Mouse (Mus musculus) granulocyte monocyte progenitor cell, adult 5-6 weeks (primary cell): ENCODE results near the gene Stx8. TPM values are rescaled to one million over a fixed set of nuclear protein-coding genes. Genes with fewer than 3 reads are reported as not detected.
A peak's percentile ranks its signal among the peaks of the same experiment; 100 is the strongest.

Experiments
- ATAC-seq: replicated peaks from 2 replicates; pipeline ENCODE4 v1.8.0; 2016; ENCODE audit warnings: mild to moderate bottlenecking, moderate TSS enrichment, inconsistent platforms; ENCODE audit not compliant: poor library complexity, severe bottlenecking
- total RNA-seq, 2 experiments: library from RNA; stranded (forward) in 1 of 2; stranded (reverse) in 1 of 2; fragments of 200-712, 200-1000 nt in 1 of 2; fragments of >200 nt in 1 of 2; fragmentation: Nextera tagmentation in 1 of 2; gene quantifications; 2 replicates each; pipeline ENCODE4 v1.2.3; 2014 to 2017

Stx8 gene
- total RNA-seq (2014; fragmentation: Nextera tagmentation) (28.4 and 51.5 TPM in 2 replicates), total RNA-seq (2017) (25.2 and 28.6 TPM in 2 replicates)

DNA sequence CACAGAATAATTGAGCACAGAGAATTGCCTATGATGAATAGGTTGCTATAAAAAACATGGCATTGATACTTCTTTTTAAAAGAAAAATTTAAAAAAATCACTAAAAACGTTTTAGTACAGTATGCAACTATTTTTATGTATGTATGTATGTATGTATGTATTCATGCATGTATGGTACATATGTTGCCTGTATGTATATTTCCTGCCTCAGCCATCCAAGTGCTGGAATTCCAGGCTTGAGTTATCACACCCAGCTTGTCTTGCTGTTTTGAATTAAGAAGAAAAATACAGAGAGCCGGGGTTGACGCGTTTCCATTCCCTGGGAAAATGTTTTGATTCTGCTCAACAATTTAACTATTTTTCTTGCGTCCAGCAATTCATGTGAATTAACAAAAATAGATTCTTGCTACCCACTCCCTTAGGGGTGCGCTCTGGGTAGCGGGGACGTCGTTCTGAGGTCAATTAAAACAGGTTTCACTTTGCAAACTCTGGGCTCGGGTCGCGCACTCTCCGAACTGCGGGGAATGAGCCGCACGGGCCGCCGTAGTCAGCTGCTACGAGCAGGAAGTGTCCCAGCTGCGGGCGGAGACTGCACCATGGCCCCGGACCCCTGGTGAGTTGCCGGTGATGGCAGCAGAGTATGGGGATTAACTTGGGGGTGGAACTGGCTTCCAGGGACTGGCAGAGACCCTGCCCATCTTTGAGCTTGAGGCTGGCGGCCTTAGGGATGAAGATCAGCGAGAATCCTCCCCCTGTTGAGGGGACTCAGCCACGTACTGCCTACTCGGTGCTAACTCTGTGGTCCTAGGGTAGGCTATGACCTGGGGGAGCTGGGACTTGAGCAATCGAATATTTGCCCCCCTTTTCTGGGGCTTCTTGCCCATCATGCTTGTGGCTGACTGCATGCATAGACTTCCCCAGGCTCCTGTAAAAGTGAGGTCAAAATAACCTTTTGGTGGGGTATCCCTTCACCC lies at the start of gene Stx8:
Stx8 (plus strand) TSS at position 289 of the 974 bp plus-strand sequence.
- peak; percentile 95 for ATAC-seq

DNA sequence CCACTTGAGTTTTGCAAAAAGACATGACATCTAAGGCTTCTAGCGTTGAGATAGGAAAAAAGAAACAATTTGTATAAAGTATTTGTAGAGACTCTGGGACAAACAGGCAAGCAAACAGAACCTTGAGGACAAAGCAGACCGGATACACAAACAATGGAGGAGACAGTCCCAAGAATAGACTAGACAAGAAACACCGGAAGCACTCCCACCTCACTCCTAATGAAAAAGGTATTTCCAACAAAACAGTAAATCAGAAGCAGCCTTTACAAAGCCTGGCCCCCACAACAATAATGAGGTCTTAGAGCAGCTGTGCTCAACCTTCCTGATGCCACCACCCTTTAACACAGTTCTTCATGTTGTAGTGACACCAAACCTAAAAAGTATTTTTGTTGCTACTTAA lies 48.9 kb upstream of the Stx8 start:
- ATAC-seq = no peak

DNA sequence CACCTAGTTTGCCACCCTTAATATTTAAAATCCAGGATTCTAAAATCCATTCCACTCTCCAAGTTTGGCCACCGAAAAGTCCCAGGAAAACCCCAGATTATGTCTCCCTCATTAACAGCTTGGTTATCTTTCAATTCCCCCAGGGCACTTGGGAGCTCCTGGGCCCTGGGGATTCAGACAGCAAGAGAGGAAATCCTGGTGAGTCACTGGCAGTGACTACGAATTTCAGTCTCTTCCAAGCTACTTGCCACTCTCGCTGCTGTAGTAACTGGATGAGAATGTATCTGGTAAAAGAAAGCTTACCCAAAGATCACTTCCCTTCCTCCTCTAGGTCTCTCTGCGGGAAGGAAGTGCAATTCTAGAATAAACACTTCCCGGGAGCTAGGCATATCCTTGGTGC lies 46.4 kb upstream of the Stx8 start:
- no peak for ATAC-seq

DNA sequence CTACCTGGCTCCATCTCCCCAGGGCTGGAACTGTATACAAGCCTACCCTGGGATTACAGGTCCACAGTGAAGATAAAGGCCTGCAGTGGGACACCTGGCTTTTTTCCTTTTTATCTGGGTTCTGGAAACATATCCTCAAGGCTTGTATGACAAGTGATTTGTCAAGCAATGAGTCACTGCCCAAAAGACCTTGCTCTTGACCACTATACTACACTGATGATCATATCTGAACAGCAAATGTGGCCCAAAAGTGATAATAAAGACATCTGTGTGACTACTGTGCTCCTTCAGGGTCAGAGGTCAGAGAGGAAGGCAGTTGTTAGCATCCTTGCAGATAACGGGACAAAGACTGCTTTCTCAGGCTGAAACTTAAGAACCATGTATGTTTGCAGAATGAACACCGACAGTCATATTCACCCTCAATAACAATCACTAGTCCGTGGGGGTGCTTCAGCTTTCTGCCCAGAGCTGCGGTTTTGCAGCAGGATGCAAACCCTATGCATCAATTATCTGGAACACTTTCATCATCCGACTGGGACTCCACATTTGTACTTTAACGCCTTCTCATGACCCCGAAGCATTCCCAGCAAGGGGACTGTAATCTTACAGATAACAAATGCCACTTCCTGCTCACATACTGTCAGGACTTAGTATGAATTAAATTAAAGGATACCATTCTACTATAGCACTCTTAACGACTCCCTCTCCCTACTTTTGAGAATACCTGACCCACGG lies 45.6 kb upstream of the Stx8 start:
- no peak for ATAC-seq

DNA sequence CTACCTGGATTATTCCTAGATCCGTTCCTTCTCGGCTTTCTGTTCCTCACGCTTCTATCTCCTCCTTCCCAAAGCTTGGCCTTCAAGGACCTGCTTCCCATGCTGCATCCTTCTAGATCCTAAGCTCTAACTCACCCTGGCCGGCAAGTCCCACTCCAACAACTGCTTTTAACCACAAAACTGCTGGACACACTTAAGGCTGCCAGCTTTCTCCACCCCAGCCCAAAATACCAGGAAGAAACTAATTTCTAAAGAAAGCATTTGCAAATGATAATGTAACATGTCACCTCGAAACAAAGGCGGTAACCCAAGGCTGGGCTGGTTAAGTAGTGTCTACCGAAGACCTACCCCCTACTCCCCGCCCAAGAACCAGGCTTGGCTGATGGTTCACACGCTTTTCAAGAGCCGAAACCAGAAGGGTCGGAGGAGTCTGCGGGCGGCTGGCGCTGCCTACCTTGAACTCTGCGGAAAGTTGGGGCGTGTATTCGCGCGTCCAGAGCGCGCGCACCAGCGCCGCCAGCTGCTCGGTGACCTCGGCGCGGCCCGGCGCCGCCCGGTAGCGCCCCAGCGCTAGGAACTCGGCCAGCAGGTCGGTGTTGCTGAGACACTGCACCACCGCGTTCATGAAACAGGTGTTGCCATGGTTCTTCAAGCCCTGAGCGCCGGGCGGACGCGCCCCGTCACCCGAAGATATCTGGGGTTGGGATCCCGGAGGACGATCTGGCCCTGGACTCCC lies 44.7 kb upstream of the Stx8 start:
- peak; percentile 33 for ATAC-seq

DNA sequence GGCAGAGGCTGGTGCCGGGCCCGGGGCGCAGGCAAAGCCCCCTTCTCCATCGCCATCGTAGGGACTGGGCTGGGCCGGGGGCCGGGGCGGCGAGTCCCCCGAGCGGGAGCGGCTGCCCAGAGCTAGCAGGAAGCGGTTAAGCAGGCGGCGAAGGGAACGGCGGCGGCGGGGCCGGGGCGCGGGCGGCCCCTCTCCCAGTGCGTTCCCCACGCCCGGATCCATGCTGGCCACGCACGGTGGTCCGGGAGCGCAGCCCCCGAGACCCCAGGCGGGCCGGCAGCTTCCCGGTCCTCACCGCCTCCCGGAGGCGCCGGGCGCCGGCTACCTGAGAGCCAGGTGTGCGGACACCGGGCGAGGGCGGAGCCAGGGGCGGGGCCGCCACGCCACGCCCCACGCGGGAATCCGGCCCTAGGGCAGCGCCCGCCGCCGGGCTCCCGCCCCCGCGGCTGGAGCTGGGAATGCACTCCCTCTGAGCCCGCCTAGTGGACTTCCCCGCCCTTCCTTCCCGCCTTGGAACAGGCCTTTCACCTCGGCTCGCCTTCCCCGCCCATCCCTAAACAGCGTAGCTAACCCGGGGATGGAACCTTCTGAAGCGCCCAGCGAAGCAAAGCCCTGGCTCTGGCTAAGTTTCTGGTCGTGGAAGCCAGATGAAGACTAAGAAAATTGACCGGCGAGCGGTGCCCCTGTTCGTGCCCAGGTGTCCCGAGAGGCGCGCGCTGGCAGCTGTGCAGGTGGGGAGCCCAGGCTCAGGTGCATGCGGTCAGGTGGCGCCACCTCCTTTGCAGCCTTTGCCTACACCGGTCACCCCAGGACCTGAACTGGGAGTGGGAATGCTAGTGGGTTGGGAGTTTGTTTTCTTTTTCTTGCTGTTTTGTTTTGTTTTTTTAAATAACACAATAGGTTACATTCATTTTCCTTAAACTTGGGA lies 43.9 kb upstream of the Stx8 start, which contains the start of gene Usp43:
Usp43 (minus strand) TSS at position 327 of the 928 bp plus-strand sequence.
- peak; percentile 60 for ATAC-seq

DNA sequence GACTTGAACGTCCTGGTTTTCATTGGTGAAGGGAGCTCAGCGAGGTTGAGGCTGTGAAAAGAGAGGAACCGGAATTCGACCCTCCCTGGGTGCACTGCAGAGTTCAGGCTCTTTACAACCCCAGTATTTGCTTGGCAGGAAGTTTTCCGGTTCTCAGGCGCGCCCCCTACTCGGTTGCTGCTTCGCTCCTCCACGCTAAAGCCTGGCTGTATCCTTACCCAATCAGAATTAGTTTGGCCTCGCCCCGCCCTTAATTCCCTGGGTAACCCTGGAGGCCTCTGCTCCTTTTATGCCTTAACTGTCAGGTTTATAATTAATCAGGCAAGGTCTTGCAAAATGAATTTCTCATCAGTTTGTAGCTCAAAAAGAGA lies 43.3 kb upstream of the Stx8 start:
- ATAC-seq = peak; percentile 82

DNA sequence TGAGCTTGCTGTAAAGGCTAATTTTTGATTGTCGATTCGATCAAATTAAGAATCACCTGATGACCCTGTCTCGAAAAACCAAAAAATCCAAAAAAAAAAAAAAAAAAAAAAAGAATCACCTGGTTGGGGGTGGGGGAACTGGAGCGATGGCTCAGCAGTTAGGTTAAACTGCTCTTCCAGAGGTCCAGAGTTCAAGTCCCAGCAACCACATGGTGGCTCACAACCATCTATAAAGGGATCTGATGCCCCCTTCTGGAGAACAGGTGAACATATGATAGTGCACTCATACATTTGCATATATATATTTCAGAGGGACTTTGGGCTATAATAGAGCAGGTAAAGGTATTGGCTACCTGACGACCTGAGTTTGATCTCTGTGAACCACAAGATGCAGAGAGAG lies 42.3 kb upstream of the Stx8 start:
- no peak for ATAC-seq

DNA sequence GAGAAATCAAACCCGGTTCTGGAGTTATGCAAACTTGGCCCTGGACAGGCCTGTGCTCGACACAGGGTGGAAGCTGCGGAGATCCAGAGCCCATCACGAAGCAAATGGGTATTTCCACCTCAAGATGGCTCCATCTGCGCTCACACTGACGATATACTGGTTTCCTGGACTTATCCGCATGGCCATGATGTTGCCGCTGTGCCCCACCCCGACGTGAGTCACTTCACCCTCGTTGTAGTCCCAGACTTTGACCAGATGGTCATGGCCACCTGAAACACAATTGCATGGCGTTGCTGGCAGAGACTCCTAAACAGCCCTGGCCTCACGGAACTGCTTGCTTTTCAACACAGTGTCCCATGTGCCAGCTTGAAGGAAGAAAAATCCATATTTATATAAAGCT lies 41.0 kb upstream of the Stx8 start:
- no peak for ATAC-seq

DNA sequence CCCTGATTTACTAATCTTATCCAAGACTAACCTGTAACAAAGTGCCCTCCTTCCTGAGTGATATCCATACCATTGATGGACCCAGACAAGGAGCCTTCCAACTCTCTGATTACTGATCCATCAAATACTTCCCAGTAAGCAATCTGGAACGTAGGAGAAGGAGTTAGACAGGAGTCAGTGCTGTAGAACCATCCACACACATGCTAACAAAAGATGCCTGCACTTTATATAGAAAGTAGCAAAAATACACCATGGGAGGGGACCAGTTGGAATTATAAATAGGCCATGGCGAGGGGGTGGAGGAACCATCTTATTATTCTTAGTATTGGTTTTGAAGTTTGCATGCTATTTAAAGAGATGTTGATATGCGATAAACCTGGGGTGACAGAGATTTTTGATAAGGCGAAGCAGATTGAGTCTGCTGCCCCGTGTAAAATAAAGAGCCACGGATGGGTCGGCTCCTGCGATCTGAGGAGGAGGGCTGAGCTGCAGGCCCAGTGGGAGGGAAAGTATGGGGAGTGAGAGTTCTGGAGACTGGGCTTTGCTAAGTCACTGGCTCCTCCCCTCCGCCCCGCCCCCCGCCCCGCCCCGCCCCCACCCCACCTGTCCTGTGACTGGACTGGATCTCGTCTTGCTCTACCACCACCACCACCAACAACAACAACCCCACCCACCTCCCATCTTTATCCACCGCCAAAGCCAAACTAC lies 39.5 kb upstream of the Stx8 start:
- no peak for ATAC-seq

DNA sequence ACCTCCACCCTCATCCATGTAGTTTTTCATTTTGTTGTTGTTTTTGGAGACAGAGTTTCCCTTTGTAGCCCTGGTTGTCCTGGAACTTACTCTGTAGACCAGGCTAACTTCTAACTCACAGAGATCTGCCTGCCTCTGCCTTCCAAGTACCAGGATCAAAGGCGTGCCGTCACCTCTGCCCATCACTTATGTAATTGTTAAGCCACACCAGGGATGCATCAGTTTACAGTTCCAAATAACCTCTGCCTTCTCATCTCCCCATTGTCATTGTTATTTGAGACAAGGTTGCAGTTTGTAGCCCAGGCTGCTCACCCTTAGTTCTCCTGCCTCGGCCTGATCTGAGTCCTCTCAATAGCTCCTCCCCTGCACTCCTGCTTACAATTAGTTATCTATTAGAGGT lies 33.8 kb upstream of the Stx8 start:
- ATAC-seq = no peak

DNA sequence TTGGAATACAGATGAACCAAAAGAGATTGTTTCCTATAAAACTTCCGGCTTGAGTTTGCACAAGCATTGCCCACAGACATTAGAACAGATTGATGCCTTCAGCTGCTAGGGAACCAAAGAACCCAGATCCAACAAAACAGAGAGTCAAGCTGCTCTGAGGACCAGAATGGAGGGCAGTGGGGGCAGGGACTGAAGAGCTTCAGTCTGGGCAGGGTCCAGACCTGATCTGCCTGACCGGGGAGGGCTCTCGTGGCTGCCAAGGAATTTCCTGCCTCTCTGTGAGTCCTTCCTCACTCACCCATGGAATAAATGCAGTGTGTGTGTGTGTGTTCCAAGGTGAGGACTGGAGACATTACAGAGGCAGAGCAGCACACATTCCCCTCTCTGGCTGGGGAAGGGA lies 17.8 kb upstream of the Stx8 start:
- ATAC-seq = no peak

DNA sequence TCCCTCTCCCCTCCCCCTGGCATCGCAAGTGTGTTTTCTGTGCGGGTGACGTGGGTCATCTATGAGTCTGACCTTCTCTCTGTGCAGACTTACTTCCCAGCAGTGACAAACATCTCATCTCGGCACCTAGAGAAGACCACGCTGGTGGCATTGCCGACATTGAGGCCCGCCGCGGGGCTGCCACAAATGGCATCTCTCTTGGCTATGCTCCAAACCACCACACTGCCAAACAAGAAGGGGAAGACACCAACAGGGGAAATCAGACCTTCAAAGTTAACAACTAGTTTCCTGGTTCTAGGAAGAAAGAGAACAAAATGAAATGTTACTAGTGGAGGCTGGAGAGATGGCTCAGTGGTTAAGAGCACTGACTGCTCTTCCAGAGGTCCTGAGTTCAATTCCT lies 16.5 kb upstream of the Stx8 start:
- ATAC-seq = no peak

DNA sequence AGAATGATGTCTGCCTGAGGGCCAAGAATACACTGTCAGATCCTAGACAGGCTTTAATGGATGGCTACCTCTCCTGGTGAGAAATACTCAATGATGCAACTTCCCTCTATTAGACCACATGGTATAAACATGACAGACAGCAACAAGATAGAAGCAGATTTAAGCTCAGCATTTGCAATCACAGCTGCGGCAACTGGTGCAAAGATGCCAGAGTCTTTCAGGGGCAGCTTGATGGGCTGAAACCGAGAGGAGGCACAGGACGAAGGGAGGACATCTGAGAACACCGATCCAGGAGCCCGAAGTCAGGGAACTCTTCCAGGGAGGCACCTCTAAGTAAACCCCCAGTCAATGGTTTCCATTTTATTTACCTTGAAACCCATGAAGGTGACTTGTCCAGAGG lies 12.4 kb upstream of the Stx8 start:
- no peak for ATAC-seq

DNA sequence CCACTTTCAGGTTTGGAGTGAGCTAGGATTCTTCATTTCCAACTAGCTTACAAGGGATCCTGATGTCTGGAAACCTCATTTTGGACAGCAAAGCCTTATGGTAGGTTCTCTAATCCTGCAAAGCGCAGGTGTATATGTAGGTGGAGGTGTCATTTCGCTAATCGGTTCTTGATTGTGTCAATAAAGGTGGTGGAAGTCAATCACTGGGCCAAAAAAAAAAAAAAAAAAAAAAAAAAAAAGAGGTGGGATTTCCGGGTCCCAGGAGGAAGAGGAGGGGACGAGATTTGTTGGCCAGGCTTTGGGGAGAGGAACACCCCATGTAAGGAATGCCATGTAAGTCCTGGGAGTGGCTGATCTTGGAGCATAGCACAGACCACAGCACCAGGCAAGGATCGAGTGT lies 11.6 kb upstream of the Stx8 start:
- no peak for ATAC-seq

DNA sequence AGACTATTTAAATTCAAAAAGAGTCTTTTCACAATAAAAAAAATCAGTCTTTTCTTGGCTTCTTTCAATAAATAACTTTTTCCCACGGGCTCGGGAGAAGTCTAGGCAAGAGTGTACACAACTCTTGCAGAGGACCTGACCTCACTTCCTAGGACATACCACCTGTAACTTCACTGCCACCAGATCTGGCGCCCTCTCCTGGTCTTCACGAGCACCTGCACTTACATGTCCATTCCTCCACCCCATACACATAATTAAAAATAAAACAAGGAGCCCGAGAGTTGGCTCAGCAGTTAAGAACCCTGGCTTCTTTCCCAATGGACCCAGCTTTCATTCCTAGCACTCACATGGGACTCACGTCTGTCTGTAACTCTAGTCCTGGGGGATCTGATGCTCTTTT lies 1.9 kb upstream of the Stx8 start:
- no peak for ATAC-seq

DNA sequence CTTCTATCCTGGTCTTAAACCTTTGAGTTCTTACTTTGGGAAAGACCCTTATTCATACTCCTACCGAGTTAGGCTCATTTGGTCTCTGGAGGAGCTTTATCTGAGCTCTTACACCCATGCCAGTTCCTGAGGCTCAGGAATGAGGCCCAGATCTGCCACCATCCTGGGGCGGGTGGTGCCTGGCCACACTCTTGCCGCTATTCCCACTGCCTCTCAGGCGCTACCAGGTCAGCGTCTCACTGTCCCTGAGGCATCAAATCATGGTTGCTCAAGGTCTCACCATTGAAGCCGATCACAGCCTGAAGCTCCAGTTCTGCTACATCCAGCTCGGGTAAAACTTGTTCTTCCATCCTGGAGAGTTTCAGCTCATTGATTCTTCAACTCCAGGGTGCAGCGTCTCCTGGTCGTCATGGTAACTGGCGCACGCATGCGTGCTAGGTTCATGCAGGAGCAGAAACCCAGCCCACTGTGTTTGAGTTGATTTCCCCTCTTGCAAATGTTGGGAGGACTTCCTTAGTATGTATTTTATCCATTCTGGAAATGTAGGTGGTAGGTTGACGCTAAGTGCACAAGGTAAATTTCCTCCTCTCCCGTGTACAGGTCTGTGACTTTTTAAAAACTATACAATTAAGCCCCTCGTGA lies 630 bp upstream of the Stx8 start, which contains the start of gene Cfap52:
Cfap52 (minus strand) TSS at position 410 of the 642 bp plus-strand sequence.
- peak; percentile 60 for ATAC-seq

DNA sequence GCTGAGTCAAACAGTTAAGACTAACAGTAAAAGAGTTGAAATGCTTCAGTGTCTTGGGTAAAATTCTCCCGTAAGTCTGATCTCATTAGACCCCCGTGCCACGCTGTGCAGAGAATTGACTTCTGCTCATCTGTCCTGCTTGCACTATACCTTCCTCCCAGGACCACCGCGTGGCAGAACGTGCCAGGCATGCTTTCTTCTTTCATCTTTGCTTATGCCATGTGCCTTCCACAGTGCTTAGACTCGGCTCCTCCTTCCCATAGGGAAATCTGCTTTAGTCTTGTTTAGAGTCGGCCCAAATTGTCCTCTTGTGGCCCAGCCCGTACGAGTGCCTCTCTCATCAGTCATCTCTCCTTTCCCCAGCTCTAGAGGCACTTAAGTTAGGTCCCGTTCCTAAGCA lies 1.8 kb downstream of the Stx8 start:
- ATAC-seq = no peak
